Mouse (Mus musculus) ES-E14 (cell line): ENCODE results near the gene Apobec3.

Experiments used
- CHD2 ChIP-seq: IDR thresholded peaks from 2 replicates; pipeline ENCODE4 v1.6.1; 2014; ENCODE audit warnings: mild to moderate bottlenecking, low read depth, low read length, inconsistent platforms
- HCFC1 ChIP-seq: IDR thresholded peaks from 2 replicates; pipeline ENCODE4 v1.6.1; 2012; ENCODE audit warnings: low read length, inconsistent platforms, borderline replicate concordance; ENCODE audit not compliant: insufficient read depth
- MAFK ChIP-seq: IDR thresholded peaks from 2 replicates; pipeline ENCODE4 v1.6.1; 2014; ENCODE audit warnings: mild to moderate bottlenecking, low read depth, low read length, inconsistent platforms; ENCODE audit not compliant: insufficient read depth
- ZC3H11A ChIP-seq: IDR thresholded peaks from 2 replicates; pipeline ENCODE4 v1.6.1; 2012; ENCODE audit warnings: low read depth, mild to moderate bottlenecking, inconsistent platforms, low read length, borderline replicate concordance
- ZNF384 ChIP-seq: IDR thresholded peaks from 2 replicates; pipeline ENCODE4 v1.6.1; 2012; ENCODE audit warnings: low read depth, low read length, inconsistent platforms

DNA sequence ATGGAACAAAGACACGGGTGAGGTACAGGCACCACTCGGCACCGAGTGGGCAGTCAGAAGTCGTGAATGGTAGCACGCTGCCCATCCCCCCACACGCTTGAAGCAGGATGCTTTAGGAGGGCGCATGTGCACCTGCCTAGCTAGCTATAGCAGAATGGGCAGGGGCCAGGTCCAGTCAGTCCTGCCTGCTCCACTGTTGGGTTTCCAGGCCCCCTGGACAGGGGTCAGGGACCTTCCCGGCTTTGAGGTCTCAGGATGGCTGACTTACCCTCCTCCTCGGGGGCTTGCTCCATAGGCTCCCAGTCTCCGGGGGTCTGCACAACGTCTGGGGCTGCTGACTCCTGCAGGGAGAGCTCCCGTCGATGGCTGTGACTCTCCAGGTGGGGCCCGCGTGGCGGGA is 27.0 kb downstream of the Apobec3 start:
- TF ChIP-seq CHD2 (no peak), ZNF384 (no peak), ZC3H11A (no peak), MAFK (no peak), HCFC1 (no peak)
